Mouse (Mus musculus): Measurements from ENCODE around the gene Trim32. TPM values are rescaled to one million over a fixed set of nuclear protein-coding genes. Genes with fewer than 3 reads are reported as not detected.

The Trim32 gene
- polyA plus RNA-seq, 1 experiment from 2014 or later = 6.1 TPM

GRCm38 (mm10) chr4:65610329-65610728, 5.5 kb downstream of the Trim32 start:
- no peaks in the 10 kb centered on the region for H3K9me3 ChIP-seq (replicated peaks; ENCODE audit: control insufficient read depth, low read length)
- no peaks in the 10 kb centered on the region for H3K27me3 ChIP-seq (ENCODE audit: control insufficient read depth, insufficient read depth, low read depth, low read length)
- ATAC-seq (ENCODE audit: low read depth) = no peak
- H3K9ac ChIP-seq (ENCODE audit: low read depth, low read length) = no peak overlapping the region
- H3K4me2 ChIP-seq (ENCODE audit: low read depth, low read length) = no peak overlapping the region
- H3K4me1 ChIP-seq (ENCODE audit: control insufficient read depth, low read depth, low read length) = peaks cover 5% of the 10 kb centered on the region; the same call in 1 of the 2 replicates
- H3K27ac ChIP-seq (ENCODE audit: low read length) = no peak overlapping the region
- peaks cover 19% of the 10 kb centered on the region for H3K36me3 ChIP-seq (ENCODE audit: control insufficient read depth, insufficient read depth)
- no peak overlapping the region for H3K4me3 ChIP-seq (ENCODE audit: low read depth, low read length)
- 58% methylated on average over 5 of the region's 5 CpGs for WGBS (ENCODE audit: insufficient replicate concordance)

- WGBS (ENCODE audit: insufficient replicate concordance) = 78% methylated on average over 6 of the region's 6 CpGs
- no peaks in the 10 kb centered on the region for H3K9me3 ChIP-seq (replicated peaks; ENCODE audit: control insufficient read depth, low read length)
- no peaks in the 10 kb centered on the region for H3K27me3 ChIP-seq (ENCODE audit: control insufficient read depth, insufficient read depth, low read depth, low read length)
- H3K4me1 ChIP-seq (ENCODE audit: control insufficient read depth, low read depth, low read length) = peaks cover 5% of the 10 kb centered on the region; the same call in 1 of the 2 replicates
- ATAC-seq (ENCODE audit: low read depth) = no peak
- no peak overlapping the region for H3K9ac ChIP-seq (ENCODE audit: low read depth, low read length)
- no peak overlapping the region for H3K4me3 ChIP-seq (ENCODE audit: low read depth, low read length)
- no peak overlapping the region for H3K27ac ChIP-seq (ENCODE audit: low read length)
- peaks cover 19% of the 10 kb centered on the region for H3K36me3 ChIP-seq (ENCODE audit: control insufficient read depth, insufficient read depth)
- no peak overlapping the region for H3K4me2 ChIP-seq (ENCODE audit: low read depth, low read length)
These were observed 6.1 kb downstream of the Trim32 start for GRCm38 (mm10) chr4:65610896-65611295.

GRCm38 (mm10) chr4:65613135-65613534, 8.3 kb downstream of the Trim32 start:
- Histone ChIP-seq H3K27me3 (ENCODE audit: control insufficient read depth, insufficient read depth, low read depth, low read length) (no peaks in the 10 kb centered on the region), H3K27ac (ENCODE audit: low read length) (no peak overlapping the region), H3K9me3 (replicated peaks; ENCODE audit: control insufficient read depth, low read length) (no peaks in the 10 kb centered on the region), H3K4me1 (ENCODE audit: control insufficient read depth, low read depth, low read length) (no peaks in the 10 kb centered on the region), H3K4me3 (ENCODE audit: low read depth, low read length) (no peak overlapping the region), H3K36me3 (ENCODE audit: control insufficient read depth, insufficient read depth) (peaks cover 19% of the 10 kb centered on the region), H3K9ac (ENCODE audit: low read depth, low read length) (no peak overlapping the region), H3K4me2 (ENCODE audit: low read depth, low read length) (no peak overlapping the region)
- WGBS (ENCODE audit: insufficient replicate concordance) = 84% methylated on average over 14 of the region's 14 CpGs
- ATAC-seq (ENCODE audit: low read depth) = no peak

GRCm38 (mm10) chr4:65620125-65620524, 15.3 kb downstream of the Trim32 start:
- no peak overlapping the region for H3K9ac ChIP-seq (ENCODE audit: low read depth, low read length)
- no peaks in the 10 kb centered on the region for H3K27me3 ChIP-seq (ENCODE audit: control insufficient read depth, insufficient read depth, low read depth, low read length)
- WGBS (ENCODE audit: insufficient replicate concordance) = 53% methylated on average over 3 of the region's 3 CpGs
- H3K9me3 ChIP-seq (replicated peaks; ENCODE audit: control insufficient read depth, low read length) = no peaks in the 10 kb centered on the region
- no peak for ATAC-seq (ENCODE audit: low read depth)
- no peaks in the 10 kb centered on the region; the same call in 1 of the 2 replicates for H3K36me3 ChIP-seq (ENCODE audit: control insufficient read depth, insufficient read depth)
- H3K4me3 ChIP-seq (ENCODE audit: low read depth, low read length) = no peak overlapping the region
- H3K27ac ChIP-seq (ENCODE audit: low read length) = no peak overlapping the region
- H3K4me1 ChIP-seq (ENCODE audit: control insufficient read depth, low read depth, low read length) = no peaks in the 10 kb centered on the region
- H3K4me2 ChIP-seq (ENCODE audit: low read depth, low read length) = no peak overlapping the region

GRCm38 (mm10) chr4:65638231-65638630, 33.4 kb downstream of the Trim32 start:
- H3K27ac ChIP-seq (ENCODE audit: low read length) = no peak overlapping the region
- no peak overlapping the region for H3K9ac ChIP-seq (ENCODE audit: low read depth, low read length)
- H3K36me3 ChIP-seq (ENCODE audit: control insufficient read depth, insufficient read depth) = no peaks in the 10 kb centered on the region
- no peak for ATAC-seq (ENCODE audit: low read depth)
- H3K4me1 ChIP-seq (ENCODE audit: control insufficient read depth, low read depth, low read length) = no peaks in the 10 kb centered on the region
- H3K4me2 ChIP-seq (ENCODE audit: low read depth, low read length) = no peak overlapping the region
- no peak overlapping the region for H3K4me3 ChIP-seq (ENCODE audit: low read depth, low read length)
- WGBS (ENCODE audit: insufficient replicate concordance) = 40% methylated on average over 3 of the region's 3 CpGs
- H3K27me3 ChIP-seq (ENCODE audit: control insufficient read depth, insufficient read depth, low read depth, low read length) = no peaks in the 10 kb centered on the region
- no peaks in the 10 kb centered on the region for H3K9me3 ChIP-seq (replicated peaks; ENCODE audit: control insufficient read depth, low read length)

GRCm38 (mm10) chr4:65642611-65643010, 37.8 kb downstream of the Trim32 start:
- WGBS (ENCODE audit: insufficient replicate concordance) = 37% methylated on average over 5 of the region's 5 CpGs

GRCm38 (mm10) chr4:65654723-65655122, 49.9 kb downstream of the Trim32 start:
- WGBS (ENCODE audit: insufficient replicate concordance) = 0% methylated on average over 2 of the region's 2 CpGs
- H3K4me1 ChIP-seq (ENCODE audit: control insufficient read depth, low read depth, low read length) = no peaks in the 10 kb centered on the region
- no peak overlapping the region for H3K27ac ChIP-seq (ENCODE audit: low read length)
- ATAC-seq (ENCODE audit: low read depth) = no peak
- H3K9me3 ChIP-seq (replicated peaks; ENCODE audit: control insufficient read depth, low read length) = no peaks in the 10 kb centered on the region
- no peak overlapping the region for H3K4me3 ChIP-seq (ENCODE audit: low read depth, low read length)
- H3K36me3 ChIP-seq (ENCODE audit: control insufficient read depth, insufficient read depth) = no peaks in the 10 kb centered on the region
- no peak overlapping the region for H3K9ac ChIP-seq (ENCODE audit: low read depth, low read length)
- no peaks in the 10 kb centered on the region for H3K27me3 ChIP-seq (ENCODE audit: control insufficient read depth, insufficient read depth, low read depth, low read length)
- H3K4me2 ChIP-seq (ENCODE audit: low read depth, low read length) = no peak overlapping the region

More at GRCm38 (mm10) chr4:65642611-65643010, 37.8 kb downstream of the Trim32 start:
- no peak overlapping the region for H3K27ac ChIP-seq (ENCODE audit: low read length)
- H3K9ac ChIP-seq (ENCODE audit: low read depth, low read length) = no peak overlapping the region
- H3K27me3 ChIP-seq (ENCODE audit: control insufficient read depth, insufficient read depth, low read depth, low read length) = no peaks in the 10 kb centered on the region
- no peak overlapping the region for H3K4me2 ChIP-seq (ENCODE audit: low read depth, low read length)
- ATAC-seq (ENCODE audit: low read depth) = no peak
- no peaks in the 10 kb centered on the region for H3K9me3 ChIP-seq (replicated peaks; ENCODE audit: control insufficient read depth, low read length)
- no peaks in the 10 kb centered on the region for H3K4me1 ChIP-seq (ENCODE audit: control insufficient read depth, low read depth, low read length)
- no peak overlapping the region for H3K4me3 ChIP-seq (ENCODE audit: low read depth, low read length)
- no peaks in the 10 kb centered on the region for H3K36me3 ChIP-seq (ENCODE audit: control insufficient read depth, insufficient read depth)

GRCm38 (mm10) chr4:65663176-65663575, 58.4 kb downstream of the Trim32 start:
- no peak overlapping the region for H3K27ac ChIP-seq (ENCODE audit: low read length)
- H3K9ac ChIP-seq (ENCODE audit: low read depth, low read length) = no peak overlapping the region
- H3K27me3 ChIP-seq (ENCODE audit: control insufficient read depth, insufficient read depth, low read depth, low read length) = no peaks in the 10 kb centered on the region
- no peaks in the 10 kb centered on the region for H3K9me3 ChIP-seq (replicated peaks; ENCODE audit: control insufficient read depth, low read length)
- 63% methylated on average over 6 of the region's 6 CpGs for WGBS (ENCODE audit: insufficient replicate concordance)
- ATAC-seq (ENCODE audit: low read depth) = no peak
- H3K4me2 ChIP-seq (ENCODE audit: low read depth, low read length) = no peak overlapping the region
- no peaks in the 10 kb centered on the region for H3K4me1 ChIP-seq (ENCODE audit: control insufficient read depth, low read depth, low read length)
- H3K4me3 ChIP-seq (ENCODE audit: low read depth, low read length) = no peak overlapping the region
- no peaks in the 10 kb centered on the region for H3K36me3 ChIP-seq (ENCODE audit: control insufficient read depth, insufficient read depth)
